Mouse (Mus musculus): ENCODE measurements at regions not wholly inside any gene's neighbourhood (a gene's known extent, or its start where the extent isn't known, plus 50 kb on each side); places are given as distances from the start of the nearest gene placed in this dataset.

DNA sequence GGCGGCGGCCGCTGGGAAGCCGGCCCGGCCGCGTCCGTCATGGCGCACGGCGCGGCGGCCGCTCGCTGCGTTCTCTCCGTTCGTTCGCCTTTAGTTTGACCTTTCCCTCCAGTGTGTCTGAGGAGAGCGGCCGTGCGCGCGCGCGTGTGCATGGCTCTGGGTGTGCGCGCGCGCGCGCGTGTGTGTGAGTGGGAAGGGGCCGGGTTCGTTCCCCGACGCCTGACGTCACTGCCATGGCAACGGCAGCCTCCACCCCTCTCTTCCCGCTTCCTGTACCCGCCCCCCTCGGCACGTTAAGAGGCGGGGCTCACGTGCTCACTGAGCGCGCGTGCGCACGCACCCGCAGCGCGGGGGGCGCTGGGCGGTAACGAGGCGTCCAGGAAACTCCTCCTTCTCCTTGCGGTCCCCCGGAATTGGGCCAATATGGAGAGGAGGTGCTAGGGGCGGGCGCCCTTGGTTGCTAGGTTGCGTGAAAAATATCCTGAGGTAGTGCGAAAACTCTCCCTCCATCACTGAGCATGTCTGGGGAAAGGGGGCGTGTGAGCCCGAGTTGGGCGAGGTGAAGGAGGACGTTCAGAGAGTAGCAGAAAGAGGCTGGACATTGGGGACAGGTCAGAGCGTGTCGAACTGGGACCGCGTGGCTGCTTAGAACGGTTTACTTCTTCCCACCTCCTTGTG, 1862.5 kb upstream of the Lrrc6 start:
- DNase-seq (ENCODE audit: low spot score), result peak; percentile 99

DNA sequence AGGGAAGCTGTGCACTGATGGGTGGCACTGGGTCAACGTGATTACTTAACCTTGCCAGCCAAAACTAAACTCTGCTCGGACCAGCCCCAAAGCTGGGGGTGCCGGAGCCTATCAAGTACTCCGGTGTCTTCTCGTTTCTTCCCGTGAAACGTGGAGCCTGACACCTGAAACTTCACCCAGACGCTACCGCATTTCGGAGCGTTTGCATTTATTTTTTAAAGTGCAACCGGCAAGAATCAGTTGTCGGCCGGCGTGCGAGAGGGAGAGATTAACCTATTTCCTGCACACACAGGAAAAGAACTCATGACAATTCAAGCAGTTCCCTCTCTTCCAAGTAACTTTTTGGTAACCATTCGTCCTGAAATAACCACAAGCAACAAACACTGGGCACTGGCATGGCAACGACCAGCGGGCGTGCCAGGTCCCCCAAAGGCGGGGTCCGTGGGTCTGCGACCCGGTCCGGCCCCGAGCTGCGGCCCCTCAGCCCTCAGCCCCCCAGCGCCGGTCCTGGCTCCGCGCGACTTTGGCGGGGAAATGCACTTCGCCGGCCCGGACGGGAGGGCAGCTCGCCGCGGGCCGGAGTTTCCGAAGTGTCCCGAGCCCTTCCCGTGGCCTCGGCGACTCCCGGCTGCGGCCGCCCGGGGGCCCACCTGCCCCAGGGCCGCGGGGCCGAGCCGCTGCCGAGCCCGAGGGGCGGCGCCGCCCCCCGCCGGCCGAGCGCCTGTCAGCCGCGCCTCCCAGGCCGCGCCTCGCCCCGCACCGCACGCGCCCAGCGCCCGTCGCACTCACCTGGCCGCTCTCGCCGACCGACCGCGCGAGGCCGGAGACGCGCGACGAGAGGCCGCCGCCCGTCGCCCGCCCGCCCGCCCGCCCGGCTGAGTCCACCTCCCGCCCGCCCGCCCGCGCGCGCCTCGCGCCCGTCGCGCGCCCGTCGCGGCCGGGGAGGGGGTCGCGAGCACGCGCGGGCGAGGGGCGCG, 1861.7 kb upstream of the Lrrc6 start:
- DNase-seq (ENCODE audit: low spot score), result peak; percentile 72

DNA sequence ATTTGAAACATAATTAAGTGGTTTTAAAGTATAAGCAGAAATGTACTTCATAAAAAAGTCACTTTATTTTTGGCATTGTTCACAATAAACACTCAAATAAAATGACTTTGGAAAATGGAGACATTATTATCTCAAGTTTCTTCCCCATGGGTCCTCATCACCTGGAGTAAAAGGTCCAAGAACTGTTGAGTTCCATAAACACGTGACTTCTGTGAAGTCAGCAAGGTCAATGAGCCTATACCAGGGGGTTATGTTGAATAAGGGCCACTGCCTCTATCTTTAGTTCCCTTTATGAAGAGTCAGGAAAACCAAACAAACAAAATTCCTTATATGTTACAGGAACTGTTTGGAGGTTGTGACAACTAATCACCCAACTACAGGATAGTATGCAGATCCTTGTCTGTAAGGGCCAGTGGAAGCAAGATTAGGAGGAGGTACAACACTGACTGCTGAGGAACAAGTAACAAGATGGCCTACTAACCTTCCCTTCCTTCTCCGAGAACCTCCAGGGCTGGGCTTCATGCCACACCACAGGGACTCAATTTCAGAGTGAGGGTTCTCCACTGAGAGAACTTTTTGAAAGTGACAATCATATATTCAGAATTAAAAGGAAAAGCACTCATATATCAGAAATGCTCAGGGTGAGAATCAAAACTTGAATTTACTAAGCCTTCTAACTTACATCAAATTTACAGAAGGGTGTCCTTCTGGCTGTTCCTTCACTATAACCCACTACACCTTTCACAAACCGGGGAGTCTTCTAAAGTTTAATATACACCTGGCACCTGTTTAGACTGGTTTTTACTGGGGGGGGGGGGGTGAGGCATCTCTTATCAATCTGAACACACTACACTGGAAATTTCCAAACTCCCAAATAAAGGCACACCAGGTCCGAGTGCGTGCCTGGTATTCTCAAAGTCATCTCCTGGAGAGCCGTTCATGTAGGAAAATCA, 1860.5 kb upstream of the Lrrc6 start:
- DNase-seq (ENCODE audit: low spot score), result no peak

DNA sequence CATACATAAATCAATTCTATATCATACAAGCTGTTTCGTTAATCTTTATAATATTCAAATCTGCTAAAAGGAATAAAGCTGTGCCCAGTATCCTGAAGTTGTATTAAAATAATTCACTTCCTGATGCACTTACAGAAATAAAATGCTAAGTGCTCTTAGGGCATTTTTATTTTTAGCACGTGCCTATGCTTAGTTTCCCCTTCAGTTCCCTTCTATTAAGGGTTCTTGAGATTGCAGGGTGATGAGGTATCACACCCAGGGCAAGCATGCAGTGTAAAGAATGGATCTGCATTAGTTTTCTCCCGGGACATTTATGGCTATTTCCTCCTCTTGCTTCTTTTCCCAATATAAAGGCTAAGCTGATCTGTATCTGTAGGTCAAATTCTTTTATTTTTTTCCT, 1858.8 kb upstream of the Lrrc6 start:
- DNase-seq (ENCODE audit: low spot score), result no peak

DNA sequence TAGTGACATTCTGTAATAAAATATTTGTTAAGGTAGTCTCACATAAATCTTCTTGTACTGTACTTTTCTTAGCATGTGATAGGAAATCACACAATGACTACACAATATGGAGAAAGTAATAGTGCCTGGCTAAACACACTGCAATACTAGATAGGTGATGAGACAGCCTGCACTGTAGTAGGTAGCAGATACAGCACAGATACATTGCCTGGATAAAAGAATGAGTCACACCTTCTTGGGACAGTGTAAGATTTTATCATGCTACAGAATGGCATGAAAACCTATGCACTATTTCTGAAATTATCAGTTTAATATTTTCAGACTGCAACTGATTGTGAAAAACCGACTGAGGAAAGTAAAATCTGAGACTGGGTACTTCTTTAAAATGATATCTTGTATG, 1855.2 kb upstream of the Lrrc6 start:
- no peak for DNase-seq (ENCODE audit: low spot score)

DNA sequence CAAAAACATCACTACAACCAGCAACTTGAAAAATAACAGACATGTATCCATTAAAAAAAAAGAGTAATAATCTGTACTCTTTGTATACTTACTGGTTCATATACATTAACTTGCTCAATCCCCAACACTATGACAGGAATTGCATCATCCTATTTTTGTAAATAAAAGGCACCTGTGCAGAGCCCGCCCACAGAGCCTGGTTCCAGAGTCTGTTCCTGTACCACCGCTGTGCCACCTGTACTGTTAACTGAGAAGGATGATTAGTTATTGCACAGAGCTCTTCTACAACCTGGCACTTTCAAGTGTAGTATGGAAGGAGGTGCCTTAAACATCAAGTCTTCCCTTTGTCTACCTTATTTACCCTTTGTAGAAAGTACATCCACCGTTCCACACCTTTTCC, 1843.9 kb upstream of the Lrrc6 start:
- DNase-seq (ENCODE audit: low spot score), result no peak

DNA sequence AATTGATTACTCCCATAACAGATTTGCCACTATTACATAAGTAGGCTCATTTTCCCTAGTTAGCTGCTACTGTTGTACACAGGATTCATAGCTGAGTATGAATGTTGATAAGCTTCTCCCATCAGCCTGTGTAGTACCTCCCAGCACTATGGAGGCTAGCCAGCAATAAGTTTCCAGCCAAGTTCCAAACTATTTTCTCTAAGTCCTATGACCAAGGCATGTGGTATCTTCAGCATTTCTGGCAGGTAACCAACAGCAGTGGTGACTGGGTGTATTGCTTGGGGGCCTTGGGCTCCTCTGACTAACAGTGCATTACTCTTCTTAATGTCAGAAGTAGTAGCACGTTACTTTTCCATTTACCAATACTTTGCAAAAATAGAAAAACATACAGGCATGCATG, 1841.8 kb upstream of the Lrrc6 start:
- no peak for DNase-seq (ENCODE audit: low spot score)

DNA sequence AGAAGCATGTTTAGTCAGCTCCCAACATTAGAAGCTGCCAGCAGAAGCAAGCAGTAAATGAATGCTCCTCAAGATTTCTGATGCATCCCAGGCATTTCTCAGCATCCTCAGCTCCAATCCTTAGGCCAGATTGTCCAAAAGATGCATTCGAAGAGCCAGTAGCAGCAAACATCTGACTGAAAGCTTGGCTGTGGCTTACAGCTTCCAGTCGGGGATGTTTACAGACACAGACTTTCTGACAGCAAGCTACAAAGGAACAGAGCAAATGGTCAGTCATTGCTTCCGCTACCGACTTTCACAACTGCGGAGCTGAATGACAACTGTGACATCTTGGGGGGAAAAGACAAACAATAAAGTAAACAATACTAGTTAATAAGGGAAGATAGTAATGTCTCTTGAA, 1840.3 kb upstream of the Lrrc6 start:
- DNase-seq (ENCODE audit: low spot score), result no peak

DNA sequence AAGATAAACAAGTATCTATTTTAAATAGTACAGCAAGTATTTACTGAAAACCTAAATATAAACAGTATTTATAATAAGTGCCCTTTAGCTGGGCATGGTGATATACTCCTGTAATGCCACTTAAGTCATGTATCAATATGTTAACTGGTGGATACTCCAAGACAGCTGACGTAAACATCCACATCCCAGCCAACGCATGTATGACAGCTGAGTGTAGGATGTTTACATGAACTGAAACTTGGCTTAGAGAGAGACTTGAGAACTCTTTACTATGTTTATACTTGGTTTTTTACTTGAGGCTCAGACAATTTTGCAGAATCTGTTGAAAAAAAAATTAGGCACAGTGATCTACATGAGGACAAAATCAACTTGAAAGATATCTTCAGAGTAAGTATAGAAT, 1836.6 kb upstream of the Lrrc6 start:
- no peak for DNase-seq (ENCODE audit: low spot score)

DNA sequence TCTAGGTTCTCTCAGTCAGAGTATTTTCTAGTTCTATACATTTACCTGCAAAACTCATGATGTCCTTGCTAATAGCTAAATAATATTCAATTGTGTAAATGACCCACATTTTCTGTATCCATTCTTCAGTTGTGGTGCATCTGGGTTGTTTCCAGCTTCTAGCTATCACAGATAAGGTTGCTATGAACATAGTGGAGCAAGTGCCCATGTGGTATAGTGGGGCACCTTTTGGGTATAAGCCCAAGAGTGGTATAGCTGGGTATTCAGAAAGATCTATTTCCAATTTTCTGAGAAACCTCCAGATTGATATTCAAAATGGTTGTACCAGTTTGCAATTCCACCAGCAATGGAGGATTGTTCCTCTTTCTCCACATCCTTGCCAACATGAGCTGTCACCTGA, 1835.1 kb upstream of the Lrrc6 start:
- DNase-seq (ENCODE audit: low spot score), result no peak

DNA sequence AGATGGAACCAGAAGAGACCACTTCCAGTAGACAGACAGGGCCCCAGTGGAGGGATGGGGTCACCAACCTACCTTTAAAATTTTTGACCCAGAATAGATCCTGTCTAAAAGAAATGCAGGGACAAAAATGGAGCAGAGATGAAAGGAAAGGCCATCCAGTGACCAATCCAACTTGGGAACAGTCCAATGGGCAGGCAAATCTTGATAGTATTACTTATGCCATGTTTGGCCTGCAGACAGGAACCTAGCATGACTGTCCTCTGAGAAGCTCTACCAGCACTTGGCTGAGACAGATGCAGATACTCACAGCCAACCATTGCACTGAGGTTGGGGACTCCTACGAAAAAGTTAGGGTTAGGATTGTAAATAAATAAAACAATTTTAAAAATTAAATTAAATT, 1815.4 kb upstream of the Lrrc6 start:
- no peak for DNase-seq (ENCODE audit: low spot score)

All from testis, postnatal 10 days (tissue).